Mouse (Mus musculus): ENCODE data around the gene Tecr. TPM values are rescaled to one million over a fixed set of nuclear protein-coding genes. Genes with fewer than 3 reads are reported as not detected.

Tecr gene
- polyA plus RNA-seq (2015; fragmentation: Nextera tagmentation; extraction: Ambion mirVana) = 252 and 262 TPM in 2 replicates

GRCm38 (mm10) chr8:83607661-83608397, at the start of gene Tecr, which contains the start of gene Dnajb1:
TSS of gene Tecr (minus strand) at chr8:83607971.
TSS of gene Dnajb1 (plus strand) at chr8:83608193.

GRCm38 (mm10) chr8:83652030-83652743, 44.4 kb upstream of the Tecr start, which contains the start of gene Gipc1:
TSS of gene Gipc1 (plus strand) at chr8:83652677.

GRCm38 (mm10) chr8:83566469-83567395, 41.0 kb downstream of the Tecr start, which contains the start of gene Ndufb7:
TSS of gene Ndufb7 (plus strand) at chr8:83566671.

GRCm38 (mm10) chr8:83535736-83536135, 72.0 kb downstream of the Tecr start, which contains the start of gene Olfr370:
TSS of gene Olfr370 (plus strand) at chr8:83535780.

Other genes starting within 250 kb of the Tecr start
- not detected in 2 replicates for gene Clgn, start 218.1 kb downstream of the Tecr start, polyA plus RNA-seq (2015; fragmentation: Nextera tagmentation; extraction: Ambion mirVana)
- 54.2 and 62.0 TPM in 2 replicates for gene Scoc, start 149.6 kb downstream of the Tecr start, polyA plus RNA-seq (2015; fragmentation: Nextera tagmentation; extraction: Ambion mirVana)
- not detected in 2 replicates for gene Olfr370, start 72.2 kb downstream of the Tecr start, polyA plus RNA-seq (2015; fragmentation: Nextera tagmentation; extraction: Ambion mirVana)
- gene Ndufb7, start 41.3 kb downstream of the Tecr start, polyA plus RNA-seq (2015; fragmentation: Nextera tagmentation; extraction: Ambion mirVana) = 696 and 775 TPM in 2 replicates
- gene Dnajb1, start 222 bp upstream of the Tecr start, polyA plus RNA-seq (2015; fragmentation: Nextera tagmentation; extraction: Ambion mirVana) = 20.7 and 22.4 TPM in 2 replicates
- gene Gipc1, start 44.7 kb upstream of the Tecr start, polyA plus RNA-seq (2015; fragmentation: Nextera tagmentation; extraction: Ambion mirVana) = 72.1 and 81.6 TPM in 2 replicates
- gene Ptger1, start 58.7 kb upstream of the Tecr start, polyA plus RNA-seq (2015; fragmentation: Nextera tagmentation; extraction: Ambion mirVana) = 0.15 and 0.21 TPM in 2 replicates
- gene Pkn1, start 91.2 kb upstream of the Tecr start, polyA plus RNA-seq (2015; fragmentation: Nextera tagmentation; extraction: Ambion mirVana) = 16.1 and 17.8 TPM in 2 replicates
- gene Ddx39, start 107.2 kb upstream of the Tecr start, polyA plus RNA-seq (2015; fragmentation: Nextera tagmentation; extraction: Ambion mirVana) = 38.8 and 42.0 TPM in 2 replicates
- gene Adgre5, start 133.4 kb upstream of the Tecr start, polyA plus RNA-seq (2015; fragmentation: Nextera tagmentation; extraction: Ambion mirVana) = 42.7 and 50.2 TPM in 2 replicates